Mouse (Mus musculus): ENCODE results near the gene Rabif. TPM values are rescaled to one million over a fixed set of nuclear protein-coding genes. Genes with fewer than 3 reads are reported as not detected.

Rabif gene
- polyA plus RNA-seq, 1 experiment from 2014 or later = 24.6 TPM

DNA sequence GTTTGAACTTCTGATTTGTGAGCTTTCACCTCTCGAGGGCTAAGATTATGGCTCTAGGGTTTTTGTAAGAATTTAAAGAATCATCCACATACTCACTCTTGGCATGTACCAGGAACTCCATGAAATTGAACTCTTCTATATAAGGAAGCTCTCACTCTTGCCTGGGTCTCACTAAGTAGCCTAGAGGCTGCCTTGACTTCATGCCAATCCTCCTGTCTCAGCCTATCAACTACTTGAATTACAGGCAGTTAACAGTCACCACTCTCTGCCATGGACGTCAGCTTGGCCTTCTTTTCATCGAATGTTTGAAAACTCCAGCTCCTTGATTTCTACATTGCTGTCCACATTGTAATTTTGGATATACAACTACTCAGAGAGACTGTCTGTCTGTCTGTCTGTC is 57.9 kb downstream of the Rabif start:
- in situ Hi-C loops (cut with MboI; ENCODE audit: low pct_unique_long_range_greater_than_20kb) = no loop called here
- CTCF ChIA-PET = no interaction called here
- H3K27me3 ChIP-seq = no peaks in the 10 kb centered on the region
- ATAC-seq = no peak
- no peak for DNase-seq (ENCODE audit: low read depth, low spot score)
- POLR2A ChIA-PET = no interaction called here
- TF ChIP-seq CTCF (IDR thresholded peaks at IDR 0.05) = no peak

DNA sequence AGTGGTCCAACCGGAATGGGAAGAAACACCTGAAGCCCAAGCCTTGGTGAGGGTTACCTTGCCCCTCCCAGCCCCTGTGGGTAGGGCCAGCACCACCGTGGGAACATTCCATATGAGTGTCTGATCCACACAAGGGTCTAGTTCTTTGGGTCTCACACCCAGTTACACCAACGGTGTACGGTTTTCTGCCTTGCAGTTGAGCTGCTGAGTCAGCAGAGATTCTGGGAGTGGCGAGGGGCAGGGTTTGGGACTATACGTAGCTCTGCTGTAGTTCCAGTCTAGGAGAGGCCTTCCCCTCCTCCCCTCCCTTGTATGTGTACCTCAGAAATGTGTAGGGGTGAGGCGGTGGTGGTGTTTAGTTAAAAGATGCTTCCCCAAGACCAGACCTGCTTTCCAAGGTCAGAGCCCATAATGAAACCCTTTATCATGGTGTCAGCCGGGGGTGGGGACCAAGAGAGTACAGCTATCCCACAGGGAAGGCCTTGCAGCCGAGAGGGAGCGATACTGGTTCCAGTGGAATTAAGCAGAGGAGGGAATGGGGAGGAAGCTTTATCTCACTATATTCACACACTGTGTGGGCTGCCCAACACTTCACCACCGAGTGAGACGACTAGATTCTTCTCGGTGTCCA is 60.9 kb downstream of the Rabif start:
- H3K27me3 ChIP-seq = no peaks in the 10 kb centered on the region
- TF ChIP-seq CTCF (IDR thresholded peaks at IDR 0.05) = no peak
- ChIA-PET CTCF (no interaction called here), POLR2A (no interaction called here)
- DNase-seq (ENCODE audit: low read depth, low spot score) (no peak), ATAC-seq (no peak)
- in situ Hi-C loops (cut with MboI; ENCODE audit: low pct_unique_long_range_greater_than_20kb) = no loop called here

DNA sequence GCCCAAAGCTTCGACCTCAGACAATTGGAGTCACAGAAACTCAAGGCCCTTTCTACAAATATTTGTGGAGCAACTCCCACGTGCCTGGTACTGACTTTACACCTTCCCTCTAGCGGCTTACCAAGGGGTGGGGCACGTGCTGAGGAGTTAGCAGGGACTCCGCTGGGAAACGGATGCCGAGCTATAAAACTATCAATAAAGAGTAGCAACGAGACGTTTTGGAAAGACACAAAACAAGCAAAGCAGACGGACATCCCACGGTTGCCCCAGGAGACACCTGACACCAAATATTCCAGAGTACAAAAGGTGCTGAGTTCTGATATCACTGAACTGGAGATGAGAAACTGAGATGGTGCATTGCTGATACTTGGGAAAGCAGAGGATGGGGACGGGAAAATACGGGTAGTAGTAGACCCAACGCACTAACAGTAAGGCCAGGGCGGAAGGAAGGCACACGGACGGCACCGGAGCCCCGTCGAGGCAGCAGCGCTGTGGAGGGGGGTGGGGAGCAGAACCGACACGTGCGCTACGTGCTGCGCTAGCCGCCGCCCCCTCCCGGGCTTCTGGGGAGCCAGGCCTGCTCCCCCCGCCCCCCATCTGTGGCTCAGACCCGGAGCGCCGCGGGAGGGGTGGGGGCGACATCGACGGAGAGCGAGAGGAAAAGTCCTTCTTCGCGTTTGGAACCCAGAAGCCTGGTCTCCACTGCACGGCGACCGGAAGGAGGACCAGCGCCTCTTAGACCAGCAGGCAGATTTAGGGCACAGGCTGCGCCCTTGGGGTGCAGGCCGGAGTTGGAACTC is 61.6 kb downstream of the Rabif start:
- ChIA-PET CTCF (no interaction called here), POLR2A (no interaction called here)
- TF ChIP-seq CTCF (IDR thresholded peaks at IDR 0.05) = no peak
- in situ Hi-C loops (cut with MboI; ENCODE audit: low pct_unique_long_range_greater_than_20kb) = no loop called here
- no peaks in the 10 kb centered on the region for H3K27me3 ChIP-seq
- DNase-seq (ENCODE audit: low read depth, low spot score) (no peak), ATAC-seq (no peak)

DNA sequence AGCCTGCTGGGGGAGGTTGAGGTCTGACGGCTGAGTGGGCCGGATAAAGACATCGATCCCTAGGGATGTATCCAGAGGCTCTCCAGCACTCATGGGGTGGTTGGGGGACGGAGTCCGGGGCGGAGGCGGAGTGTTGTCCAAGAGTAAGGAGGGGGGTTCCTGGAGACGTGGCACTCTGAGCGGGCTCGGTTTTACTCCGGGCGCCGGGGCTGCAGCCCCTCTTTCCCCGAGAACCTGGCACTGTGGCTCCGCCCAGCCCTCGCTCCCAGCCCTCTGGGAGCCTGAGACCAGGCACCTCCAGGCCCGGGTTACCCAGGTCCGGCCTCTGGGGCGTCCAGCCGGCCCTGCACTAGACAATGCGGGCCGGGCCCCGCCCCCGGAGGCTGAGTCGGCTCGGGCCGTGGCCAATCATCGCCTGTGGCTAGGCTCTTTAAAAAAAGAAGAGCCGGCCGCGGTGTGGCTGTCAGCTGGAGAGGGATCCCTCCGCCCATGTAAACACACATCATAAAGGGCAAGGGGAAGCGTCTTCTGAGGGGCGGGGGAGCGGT is 62.3 kb downstream of the Rabif start:
- peak; percentile 58 for DNase-seq (ENCODE audit: low read depth, low spot score)
- peak; percentile 94 for ATAC-seq
- ChIA-PET POLR2A (no interaction called here), CTCF (no interaction called here)
- no peak for TF ChIP-seq CTCF (IDR thresholded peaks at IDR 0.05)
- in situ Hi-C loops (cut with MboI; ENCODE audit: low pct_unique_long_range_greater_than_20kb) = no loop called here
- H3K27me3 ChIP-seq = no peaks in the 10 kb centered on the region

Other genes starting within 250 kb of the Rabif start
- gene Myog, start 204.7 kb upstream of the Rabif start, polyA plus RNA-seq (2021) = not detected
- 0.30 TPM for gene Ppfia4, start 161.7 kb upstream of the Rabif start, polyA plus RNA-seq (2021)
- gene Tmem183a, start 132.7 kb upstream of the Rabif start, polyA plus RNA-seq (2021) = 67.9 TPM
- not detected for gene 4933406M09Rik, start 108.7 kb upstream of the Rabif start, polyA plus RNA-seq (2021)
- gene Cyb5r1, start 89.1 kb upstream of the Rabif start, polyA plus RNA-seq (2021) = 104 TPM
- gene Adipor1, start 79.3 kb upstream of the Rabif start, polyA plus RNA-seq (2021) = 144 TPM
- 18.6 TPM for gene Klhl12, start 39.1 kb upstream of the Rabif start, polyA plus RNA-seq (2021)
- gene Mgat4e, start 55.0 kb downstream of the Rabif start, polyA plus RNA-seq (2021) = not detected
- gene Kdm5b, start 65.5 kb downstream of the Rabif start, polyA plus RNA-seq (2021) = 34.3 TPM
- 0.37 TPM for gene Syt2, start 152.0 kb downstream of the Rabif start, polyA plus RNA-seq (2021)